Mouse (Mus musculus): ENCODE measurements at regions not wholly inside any gene's neighbourhood (a gene's known extent, or its start where the extent isn't known, plus 50 kb on each side); places are given as distances from the start of the nearest gene placed in this dataset.

GRCm38 (mm10) chr16:95845323-95845860 lies 143.5 kb downstream of the Ets2 start:
- ATAC-seq (replicated peaks; ENCODE audit: poor library complexity), result no peak

- ATAC-seq (replicated peaks; ENCODE audit: poor library complexity), result no peak
Observed at GRCm38 (mm10) chr16:95844691-95845090, 142.8 kb downstream of the Ets2 start.

GRCm38 (mm10) chr16:95842766-95843165 lies 140.9 kb downstream of the Ets2 start:
- ATAC-seq (replicated peaks; ENCODE audit: poor library complexity), result no peak

- ATAC-seq (replicated peaks; ENCODE audit: poor library complexity), result peak; percentile 96
Observed at GRCm38 (mm10) chr16:95839512-95840253, 137.8 kb downstream of the Ets2 start.

GRCm38 (mm10) chr16:95838886-95839430 lies 137.1 kb downstream of the Ets2 start:
- ATAC-seq (replicated peaks; ENCODE audit: poor library complexity), result peak; percentile 45; the same call in 1 of the 2 replicates

GRCm38 (mm10) chr16:95838478-95838846 lies 136.6 kb downstream of the Ets2 start:
- no peak for ATAC-seq (replicated peaks; ENCODE audit: poor library complexity)

- no peak for ATAC-seq (replicated peaks; ENCODE audit: poor library complexity)
Observed at GRCm38 (mm10) chr16:95837723-95838477, 136.0 kb downstream of the Ets2 start.

GRCm38 (mm10) chr16:95835941-95836340 lies 134.1 kb downstream of the Ets2 start:
- ATAC-seq (replicated peaks; ENCODE audit: poor library complexity), result no peak

- ATAC-seq (replicated peaks; ENCODE audit: poor library complexity), result no peak
Observed at GRCm38 (mm10) chr16:95834556-95835288, 132.8 kb downstream of the Ets2 start.

GRCm38 (mm10) chr16:95833455-95833854 lies 131.6 kb downstream of the Ets2 start:
- ATAC-seq (replicated peaks; ENCODE audit: poor library complexity), result peak; percentile 68

- no peak for ATAC-seq (replicated peaks; ENCODE audit: poor library complexity)
Observed at GRCm38 (mm10) chr16:95832346-95832739, 130.5 kb downstream of the Ets2 start.

- ATAC-seq (replicated peaks; ENCODE audit: poor library complexity), result peak; percentile 27
Observed at GRCm38 (mm10) chr16:95831566-95832345, 129.9 kb downstream of the Ets2 start.

GRCm38 (mm10) chr16:95827402-95827737 lies 125.5 kb downstream of the Ets2 start:
- peak; percentile 79 for ATAC-seq (replicated peaks; ENCODE audit: poor library complexity)

- no peak for ATAC-seq (replicated peaks; ENCODE audit: poor library complexity)
Observed at GRCm38 (mm10) chr16:95826681-95827401, 125.0 kb downstream of the Ets2 start.

- ATAC-seq (replicated peaks; ENCODE audit: poor library complexity), result peak; percentile 34
Observed at GRCm38 (mm10) chr16:95825723-95826122, 123.8 kb downstream of the Ets2 start.

- peak; percentile 70 for ATAC-seq (replicated peaks; ENCODE audit: poor library complexity)
Observed at GRCm38 (mm10) chr16:95824720-95825534, 123.1 kb downstream of the Ets2 start.

GRCm38 (mm10) chr16:95823803-95824202 lies 121.9 kb downstream of the Ets2 start:
- ATAC-seq (replicated peaks; ENCODE audit: poor library complexity), result no peak

- ATAC-seq (replicated peaks; ENCODE audit: poor library complexity), result no peak
Observed at GRCm38 (mm10) chr16:95821080-95821479, 119.2 kb downstream of the Ets2 start.

- ATAC-seq (replicated peaks; ENCODE audit: poor library complexity), result no peak
Observed at GRCm38 (mm10) chr16:95820606-95821005, 118.7 kb downstream of the Ets2 start.
